Mouse (Mus musculus): ENCODE measurements around the gene Serpine3.

- TF ChIP-seq CTCF (IDR thresholded peaks at IDR 0.05; ENCODE audit: low read depth): no peak
- no peak for TF ChIP-seq EP300 (optimal IDR thresholded peaks at IDR 0.05)
Measured at GRCm38 (mm10) chr14:62724560-62724959, 61.1 kb downstream of the Serpine3 start.
